8 mouse cellular contexts compared by ENCODE assay signal in genomic region chr4:48124416-48124772, GRCm38 (mm10). TPM values are rescaled to one million over a fixed set of nuclear protein-coding genes. Genes with fewer than 3 reads are reported as not detected.
A peak's percentile ranks its signal among the peaks of the same experiment; 100 is the strongest.
DNase-seq lines count a peak whose midpoint lies in the region; ATAC-seq and TF ChIP-seq lines count a peak whose summit lies in the region.

No protein-coding gene starts in this region.

- no peaks in the 10 kb centered on the region for H3K36me3 ChIP-seq in kidney, postnatal 0 days (ENCODE audit: insufficient read depth, low read length)
- H3K36me3 ChIP-seq in embryonic facial prominence, embryonic 11.5 days (replicated peaks; ENCODE audit: control insufficient read depth, insufficient read depth, low read depth, low read length), result no peaks in the 10 kb centered on the region
- H3K36me3 ChIP-seq in hindbrain, embryonic 12.5 days, result no peaks in the 10 kb centered on the region

- 0 out of 2 replicates have a peak, but pooled peaks cover 5% of the 10 kb centered on the region for H3K4me1 ChIP-seq in kidney, postnatal 0 days (replicated peaks; ENCODE audit: insufficient read depth, low read length)
- H3K4me1 ChIP-seq in embryonic facial prominence, embryonic 11.5 days (ENCODE audit: control insufficient read depth, insufficient read depth, low read length), result no peaks in the 10 kb centered on the region
- peaks cover 3% of the 10 kb centered on the region; the same call in 1 of the 2 replicates for H3K4me1 ChIP-seq in hindbrain, embryonic 12.5 days

- 3% methylated on average over 9 of the region's 9 CpGs for WGBS in kidney, postnatal 0 days
- WGBS in embryonic facial prominence, embryonic 11.5 days, result 5% methylated on average over 9 of the region's 9 CpGs
- WGBS in hindbrain, embryonic 12.5 days, result 6% methylated on average over 9 of the region's 9 CpGs

- H3K4me3 ChIP-seq in kidney, postnatal 0 days (replicated peaks; ENCODE audit: low read depth, low read length), result peak overlapping the region; percentile 58
- peak overlapping the region; percentile 75 for H3K4me3 ChIP-seq in embryonic facial prominence, embryonic 11.5 days (ENCODE audit: low read depth, low read length)
- H3K4me3 ChIP-seq in hindbrain, embryonic 12.5 days, result peak overlapping the region; percentile 82

- H3K9ac ChIP-seq in kidney, postnatal 0 days (ENCODE audit: low read depth, low read length), result no peak overlapping the region
- H3K9ac ChIP-seq in embryonic facial prominence, embryonic 11.5 days (replicated peaks; ENCODE audit: low read length), result no peak overlapping the region
- H3K9ac ChIP-seq in hindbrain, embryonic 12.5 days, result 0 out of 2 replicates have a peak overlapping the region, but pooled peaks have one; percentile 86

- peak overlapping the region; percentile 82 for H3K4me2 ChIP-seq in kidney, postnatal 0 days (ENCODE audit: low read length)
- H3K4me2 ChIP-seq in embryonic facial prominence, embryonic 11.5 days (ENCODE audit: low read depth, low read length), result peak overlapping the region; percentile 87
- H3K4me2 ChIP-seq in hindbrain, embryonic 12.5 days (replicated peaks), result peak overlapping the region; percentile 86

- H3K27me3 ChIP-seq in kidney, postnatal 0 days (ENCODE audit: insufficient read depth, low read length), result no peaks in the 10 kb centered on the region
- H3K27me3 ChIP-seq in embryonic facial prominence, embryonic 11.5 days (ENCODE audit: control insufficient read depth, insufficient read depth, low read length), result no peaks in the 10 kb centered on the region
- H3K27me3 ChIP-seq in hindbrain, embryonic 12.5 days, result no peaks in the 10 kb centered on the region

- no peak for TF ChIP-seq CTCF in kidney, postnatal 0 days (IDR thresholded peaks at IDR 0.05; ENCODE audit: low read depth)

- ATAC-seq in kidney, postnatal 0 days (replicated peaks; ENCODE audit: low FRiP score, low read depth), result peak; percentile 81
- ATAC-seq in embryonic facial prominence, embryonic 11.5 days (replicated peaks; ENCODE audit: insufficient number of reproducible peaks, low FRiP score, low TSS enrichment, low read depth), result peak; percentile 85
- peak; percentile 86 for ATAC-seq in hindbrain, embryonic 12.5 days (ENCODE audit: low FRiP score)

- H3K27ac ChIP-seq in kidney, postnatal 0 days, result no peak overlapping the region
- no peak overlapping the region for H3K27ac ChIP-seq in embryonic facial prominence, embryonic 11.5 days (replicated peaks; ENCODE audit: low read depth, low read length)
- no peak overlapping the region for H3K27ac ChIP-seq in hindbrain, embryonic 12.5 days

- no peaks in the 10 kb centered on the region for H3K9me3 ChIP-seq in kidney, postnatal 0 days (replicated peaks; ENCODE audit: low read length)
- H3K9me3 ChIP-seq in embryonic facial prominence, embryonic 11.5 days (replicated peaks; ENCODE audit: control insufficient read depth, low read length), result no peaks in the 10 kb centered on the region
- no peaks in the 10 kb centered on the region for H3K9me3 ChIP-seq in hindbrain, embryonic 12.5 days (replicated peaks)

- DNase-seq in kidney, postnatal 0 days (ENCODE audit: low spot score), result no peak
- no peak for DNase-seq in kidney, postnatal 10 days
- no peak for DNase-seq in embryonic facial prominence, embryonic 11.5 days (ENCODE audit: low spot score)
- DNase-seq in lung, postnatal 10 days, result peak; percentile 31
- no peak for DNase-seq in natural killer cell, adult 2 months (ENCODE audit: low spot score in 2 of 2)
- no peak for DNase-seq in spleen, adult 12 weeks (ENCODE audit: low spot score)
- no peak for DNase-seq in layer of hippocampus, adult 9-10 months (ENCODE audit: low spot score)

RNA-seq across cellular contexts. Expression of gene Stx17, which starts 0.3 kb away (rescaled TPM):
- 20.4 and 21.8 TPM in 2 replicates for polyA plus RNA-seq in kidney, postnatal 0 days (2015; fragmentation: Nextera tagmentation; extraction: Ambion mirVana)
- polyA plus RNA-seq in embryonic facial prominence, embryonic 11.5 days (2014; fragmentation: Nextera tagmentation; extraction: Ambion mirVana), result 32.1 and 32.2 TPM in 2 replicates
- polyA plus RNA-seq in hindbrain, embryonic 12.5 days (2016; fragmentation: Nextera tagmentation; extraction: Ambion mirVana), result 29.5 and 30.4 TPM in 2 replicates
